Mouse (Mus musculus): Measurements from ENCODE around the gene Thap12.

DNA sequence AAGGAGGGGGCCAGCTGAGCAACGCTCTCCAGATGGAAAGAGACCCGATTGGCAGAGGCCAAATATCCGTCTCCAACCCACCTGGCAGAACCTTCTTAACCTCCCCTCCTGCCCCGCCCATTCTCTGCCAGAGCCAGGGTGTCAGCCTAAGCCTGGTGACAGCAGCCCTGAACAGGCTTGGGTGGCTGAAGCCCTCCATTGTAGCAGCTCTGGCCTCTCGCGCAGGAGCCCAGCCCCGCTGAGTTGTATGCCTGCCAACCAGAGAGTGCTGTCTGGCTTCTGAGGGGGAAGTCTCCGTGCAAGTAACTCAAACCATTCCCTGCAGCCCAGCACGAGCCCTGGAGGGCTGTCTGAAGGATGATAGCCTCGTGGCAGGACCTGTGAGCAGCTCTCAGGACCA lies 32.0 kb downstream of the Thap12 start:
- TF ChIP-seq POLR2A (IDR thresholded peaks at IDR 0.05; ENCODE audit: control insufficient read depth, low read depth, low read length), result no peak
- TF ChIP-seq CTCF (IDR thresholded peaks at IDR 0.05; ENCODE audit: control insufficient read depth, insufficient read depth, insufficient replicate concordance, low read depth, low read length), result no peak

Data from testis, adult 2 months (tissue).